Mouse (Mus musculus): ENCODE data around the gene Sun5.

Gene Sun5

GRCm38 (mm10) chr2:153860715-153861114 lies 10.2 kb downstream of the Sun5 start:
- no peaks in the 10 kb centered on the region for H3K9me3 ChIP-seq (ENCODE audit: low read length)
- H3K4me3 ChIP-seq (replicated peaks; ENCODE audit: low read length): no peak overlapping the region
- no peaks in the 10 kb centered on the region for H3K36me3 ChIP-seq (ENCODE audit: insufficient read depth, low read length)
- no peak for TF ChIP-seq NANOG (IDR thresholded peaks at IDR 0.05; ENCODE audit: borderline replicate concordance, low read length)
- TF ChIP-seq POU5F1 (IDR thresholded peaks at IDR 0.05; ENCODE audit: borderline replicate concordance, low read length): no peak
- TF ChIP-seq CTCF (conservative IDR thresholded peaks at IDR 0.05; ENCODE audit: low read length): no peak
- H3K27me3 ChIP-seq (ENCODE audit: insufficient read depth, low read length): peaks cover 31% of the 10 kb centered on the region
- no peaks in the 10 kb centered on the region for H3K4me1 ChIP-seq (replicated peaks; ENCODE audit: low read depth, low read length)

DNA sequence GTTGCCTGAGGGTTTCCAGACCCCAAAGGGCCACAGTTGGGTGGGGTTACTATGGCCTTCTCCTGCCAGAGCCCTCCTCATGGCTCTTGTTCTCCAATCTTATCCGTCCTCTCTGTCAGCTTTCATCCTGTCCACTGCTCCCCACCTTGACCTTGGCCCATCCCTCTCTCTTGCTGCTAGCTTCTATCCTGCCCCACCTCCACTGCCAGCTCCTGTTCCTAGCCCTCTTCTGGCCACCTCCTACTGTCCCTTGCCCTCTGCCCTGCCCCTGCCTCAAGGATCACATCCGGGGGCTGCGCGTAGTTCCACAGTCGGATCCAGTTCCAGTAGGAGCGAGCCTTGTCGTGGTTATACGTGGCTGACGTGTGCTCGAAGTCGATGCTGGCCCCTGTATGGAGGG lies 10.6 kb downstream of the Sun5 start:
- no peaks in the 10 kb centered on the region for H3K9me3 ChIP-seq (ENCODE audit: low read length)
- TF ChIP-seq CTCF (conservative IDR thresholded peaks at IDR 0.05; ENCODE audit: low read length) (no peak), NANOG (IDR thresholded peaks at IDR 0.05; ENCODE audit: borderline replicate concordance, low read length) (no peak), POU5F1 (IDR thresholded peaks at IDR 0.05; ENCODE audit: borderline replicate concordance, low read length) (no peak)
- H3K27me3 ChIP-seq (ENCODE audit: insufficient read depth, low read length): peaks cover 31% of the 10 kb centered on the region
- no peaks in the 10 kb centered on the region for H3K36me3 ChIP-seq (ENCODE audit: insufficient read depth, low read length)
- H3K4me3 ChIP-seq (replicated peaks; ENCODE audit: low read length): no peak overlapping the region
- H3K4me1 ChIP-seq (replicated peaks; ENCODE audit: low read depth, low read length): no peaks in the 10 kb centered on the region

DNA sequence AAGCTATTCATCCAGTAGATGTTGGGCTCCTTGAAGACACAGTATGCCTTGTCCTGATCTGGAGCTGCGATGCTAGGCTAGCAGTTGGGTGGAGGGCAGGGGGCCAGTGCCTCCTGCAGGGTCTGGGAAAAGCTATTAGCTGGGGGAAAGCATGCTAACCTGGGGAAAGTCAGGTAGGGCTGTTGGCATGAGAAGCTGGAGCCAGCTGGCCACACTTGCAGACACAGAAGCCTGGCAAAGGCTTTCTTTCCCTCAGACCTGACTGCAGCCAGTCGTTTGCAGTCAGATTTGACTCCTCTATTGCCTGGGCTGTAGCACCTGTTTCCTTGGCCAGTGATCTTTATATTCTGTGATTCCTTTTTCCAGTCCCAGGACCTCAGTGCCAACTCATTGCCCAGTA lies 11.3 kb downstream of the Sun5 start:
- H3K9me3 ChIP-seq (ENCODE audit: low read length): no peaks in the 10 kb centered on the region
- TF ChIP-seq CTCF (conservative IDR thresholded peaks at IDR 0.05; ENCODE audit: low read length) (no peak), NANOG (IDR thresholded peaks at IDR 0.05; ENCODE audit: borderline replicate concordance, low read length) (no peak), POU5F1 (IDR thresholded peaks at IDR 0.05; ENCODE audit: borderline replicate concordance, low read length) (no peak)
- peaks cover 33% of the 10 kb centered on the region for H3K27me3 ChIP-seq (ENCODE audit: insufficient read depth, low read length)
- H3K4me3 ChIP-seq (replicated peaks; ENCODE audit: low read length): no peak overlapping the region
- H3K36me3 ChIP-seq (ENCODE audit: insufficient read depth, low read length): no peaks in the 10 kb centered on the region
- H3K4me1 ChIP-seq (replicated peaks; ENCODE audit: low read depth, low read length): no peaks in the 10 kb centered on the region

GRCm38 (mm10) chr2:153853544-153853943 lies 17.3 kb downstream of the Sun5 start:
- Histone ChIP-seq H3K4me1 (replicated peaks; ENCODE audit: low read depth, low read length) (0 out of 2 replicates have a peak, but pooled peaks cover 6% of the 10 kb centered on the region), H3K36me3 (ENCODE audit: insufficient read depth, low read length) (no peaks in the 10 kb centered on the region), H3K9me3 (ENCODE audit: low read length) (peaks cover 13% of the 10 kb centered on the region), H3K27me3 (ENCODE audit: insufficient read depth, low read length) (peaks cover 33% of the 10 kb centered on the region), H3K4me3 (replicated peaks; ENCODE audit: low read length) (no peak overlapping the region)
- TF ChIP-seq POU5F1 (IDR thresholded peaks at IDR 0.05; ENCODE audit: borderline replicate concordance, low read length): no peak
- TF ChIP-seq CTCF (conservative IDR thresholded peaks at IDR 0.05; ENCODE audit: low read length): no peak
- TF ChIP-seq NANOG (IDR thresholded peaks at IDR 0.05; ENCODE audit: borderline replicate concordance, low read length): no peak

DNA sequence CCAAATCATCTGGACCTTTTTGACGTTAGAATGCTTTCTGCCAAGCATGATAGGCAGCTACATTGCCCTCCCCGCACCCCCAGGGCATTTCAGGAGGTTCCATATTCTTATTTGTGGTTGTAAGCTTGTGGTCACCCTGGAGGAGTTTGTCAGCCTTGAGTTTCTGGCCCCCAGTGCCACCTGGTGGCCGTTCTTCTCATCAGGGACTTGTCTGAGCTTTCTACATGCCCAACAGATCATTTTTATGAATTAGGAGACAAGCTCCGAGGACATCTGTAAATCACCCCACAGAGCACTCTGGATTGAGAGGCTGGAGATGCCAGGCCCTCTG lies 19.9 kb downstream of the Sun5 start:
- H3K4me3 ChIP-seq (replicated peaks; ENCODE audit: low read length): no peak overlapping the region
- no peaks in the 10 kb centered on the region for H3K36me3 ChIP-seq (ENCODE audit: insufficient read depth, low read length)
- peaks cover 13% of the 10 kb centered on the region for H3K9me3 ChIP-seq (ENCODE audit: low read length)
- peaks cover 13% of the 10 kb centered on the region; the same call in 1 of the 2 replicates for H3K4me1 ChIP-seq (replicated peaks; ENCODE audit: low read depth, low read length)
- TF ChIP-seq NANOG (IDR thresholded peaks at IDR 0.05; ENCODE audit: borderline replicate concordance, low read length): no peak
- no peak for TF ChIP-seq POU5F1 (IDR thresholded peaks at IDR 0.05; ENCODE audit: borderline replicate concordance, low read length)
- TF ChIP-seq CTCF (conservative IDR thresholded peaks at IDR 0.05; ENCODE audit: low read length): no peak
- H3K27me3 ChIP-seq (ENCODE audit: insufficient read depth, low read length): peaks cover 16% of the 10 kb centered on the region

DNA sequence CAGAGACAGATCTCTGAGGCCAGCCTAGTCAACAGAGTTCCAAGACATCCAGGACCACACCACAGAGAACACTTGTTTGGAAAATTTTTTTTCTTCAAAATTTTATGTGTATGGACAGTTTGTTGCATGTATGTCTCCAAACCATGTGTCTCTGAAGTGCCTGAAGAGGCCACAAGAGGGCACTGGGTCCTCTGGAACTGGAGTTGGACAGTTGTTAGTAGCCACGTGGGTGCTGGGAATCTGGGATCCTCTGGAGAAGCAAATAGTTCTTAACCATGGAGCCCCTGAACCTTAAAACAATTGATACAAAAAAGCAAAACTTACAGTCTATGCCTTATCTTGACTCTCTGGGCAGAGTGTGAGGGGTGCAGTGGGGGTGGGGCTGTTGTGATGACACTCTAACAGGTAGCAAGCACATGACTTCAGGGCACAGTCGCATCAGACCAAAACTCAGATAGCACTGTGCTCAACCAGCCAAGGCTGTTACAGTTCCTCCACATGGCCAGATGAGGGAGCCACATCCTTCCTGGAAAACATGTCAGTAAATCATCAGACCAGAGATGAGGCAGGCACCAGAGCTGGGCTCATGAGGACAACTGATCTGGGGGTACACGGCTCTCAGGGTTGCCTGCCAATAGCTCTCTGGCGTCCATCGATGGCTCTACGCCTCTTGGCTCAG lies 20.4 kb downstream of the Sun5 start:
- H3K4me1 ChIP-seq (replicated peaks; ENCODE audit: low read depth, low read length): peaks cover 13% of the 10 kb centered on the region; the same call in 1 of the 2 replicates
- H3K4me3 ChIP-seq (replicated peaks; ENCODE audit: low read length): no peak overlapping the region
- no peaks in the 10 kb centered on the region for H3K36me3 ChIP-seq (ENCODE audit: insufficient read depth, low read length)
- TF ChIP-seq CTCF (conservative IDR thresholded peaks at IDR 0.05; ENCODE audit: low read length) (peak; percentile 62), NANOG (IDR thresholded peaks at IDR 0.05; ENCODE audit: borderline replicate concordance, low read length) (no peak)
- H3K27me3 ChIP-seq (ENCODE audit: insufficient read depth, low read length): peaks cover 14% of the 10 kb centered on the region
- H3K9me3 ChIP-seq (ENCODE audit: low read length): peaks cover 13% of the 10 kb centered on the region

- H3K27me3 ChIP-seq (ENCODE audit: insufficient read depth, low read length): peaks cover 7% of the 10 kb centered on the region; the same call in 1 of the 2 replicates
- no peak overlapping the region for H3K4me3 ChIP-seq (replicated peaks; ENCODE audit: low read length)
- H3K4me1 ChIP-seq (replicated peaks; ENCODE audit: low read depth, low read length): peaks cover 11% of the 10 kb centered on the region; the same call in 1 of the 2 replicates
- H3K36me3 ChIP-seq (ENCODE audit: insufficient read depth, low read length): no peaks in the 10 kb centered on the region
- peaks cover 13% of the 10 kb centered on the region for H3K9me3 ChIP-seq (ENCODE audit: low read length)
- no peak for TF ChIP-seq CTCF (conservative IDR thresholded peaks at IDR 0.05; ENCODE audit: low read length)
- peak; percentile 66; the same call in 1 of the 2 replicates for TF ChIP-seq NANOG (IDR thresholded peaks at IDR 0.05; ENCODE audit: borderline replicate concordance, low read length)
Measured at GRCm38 (mm10) chr2:153848389-153848788, 22.5 kb downstream of the Sun5 start.

DNA sequence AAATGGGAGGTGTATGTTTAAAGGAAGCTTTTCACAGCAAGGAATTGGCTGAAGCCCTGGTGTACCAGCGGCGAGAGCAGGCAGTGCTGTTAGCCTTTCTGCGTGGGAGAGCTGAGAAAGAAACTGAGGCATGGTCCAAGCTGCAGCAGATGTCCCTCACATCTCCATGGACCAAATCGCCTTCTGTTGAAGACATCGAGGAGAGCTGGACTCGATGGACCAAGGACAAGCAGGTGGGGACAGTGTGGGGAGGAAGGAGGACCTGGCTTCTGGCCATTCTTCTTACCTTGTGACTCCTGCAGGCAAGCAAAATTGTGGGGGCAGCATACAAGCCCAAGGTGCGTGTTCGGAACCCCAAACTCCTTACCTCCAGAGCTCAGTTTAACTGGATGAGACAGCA lies 28.0 kb downstream of the Sun5 start:
- no peak for TF ChIP-seq POU5F1 (IDR thresholded peaks at IDR 0.05; ENCODE audit: borderline replicate concordance, low read length)
- TF ChIP-seq CTCF (conservative IDR thresholded peaks at IDR 0.05; ENCODE audit: low read length): no peak
- TF ChIP-seq NANOG (IDR thresholded peaks at IDR 0.05; ENCODE audit: borderline replicate concordance, low read length): no peak
- Histone ChIP-seq H3K27me3 (ENCODE audit: insufficient read depth, low read length) (no peaks in the 10 kb centered on the region), H3K36me3 (ENCODE audit: insufficient read depth, low read length) (no peaks in the 10 kb centered on the region), H3K4me3 (replicated peaks; ENCODE audit: low read length) (no peak overlapping the region), H3K4me1 (replicated peaks; ENCODE audit: low read depth, low read length) (peaks cover under 1% of the 10 kb centered on the region; the same call in 1 of the 2 replicates), H3K9me3 (ENCODE audit: low read length) (no peaks in the 10 kb centered on the region)

DNA sequence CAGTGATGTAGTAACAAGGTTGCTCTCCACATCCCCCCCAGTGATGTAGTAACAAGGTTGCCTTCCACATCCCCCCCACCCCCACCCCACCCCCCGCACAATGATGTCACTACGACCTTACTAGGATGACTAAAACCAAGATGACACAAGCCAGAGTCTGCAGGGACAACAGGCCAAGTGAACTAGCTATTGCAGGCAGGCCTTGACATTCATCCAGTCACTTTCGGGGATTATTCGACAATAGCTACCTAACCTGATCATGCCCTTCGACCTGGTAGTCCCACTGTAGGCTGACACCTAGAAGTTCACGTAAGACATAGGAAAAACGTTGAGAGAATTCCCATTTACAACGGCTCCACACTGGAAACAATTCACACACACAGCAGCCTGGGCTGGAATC lies 37.6 kb downstream of the Sun5 start:
- H3K36me3 ChIP-seq (ENCODE audit: insufficient read depth, low read length): no peaks in the 10 kb centered on the region
- H3K9me3 ChIP-seq (ENCODE audit: low read length): no peaks in the 10 kb centered on the region
- H3K4me3 ChIP-seq (replicated peaks; ENCODE audit: low read length): no peak overlapping the region
- H3K4me1 ChIP-seq (replicated peaks; ENCODE audit: low read depth, low read length): no peaks in the 10 kb centered on the region
- no peak for TF ChIP-seq CTCF (conservative IDR thresholded peaks at IDR 0.05; ENCODE audit: low read length)
- no peak for TF ChIP-seq NANOG (IDR thresholded peaks at IDR 0.05; ENCODE audit: borderline replicate concordance, low read length)
- no peak for TF ChIP-seq POU5F1 (IDR thresholded peaks at IDR 0.05; ENCODE audit: borderline replicate concordance, low read length)
- no peaks in the 10 kb centered on the region; the same call in 1 of the 2 replicates for H3K27me3 ChIP-seq (ENCODE audit: insufficient read depth, low read length)

All from E14TG2a.4 (cell line).